Mouse (Mus musculus): Measurements from ENCODE around the gene Fxyd2. TPM values are rescaled to one million over a fixed set of nuclear protein-coding genes. Genes with fewer than 3 reads are reported as not detected.

Gene Fxyd2
- total and polyA plus RNA-seq, 2 experiments from 2014 or later = 17.1 to 19.5 TPM

DNA sequence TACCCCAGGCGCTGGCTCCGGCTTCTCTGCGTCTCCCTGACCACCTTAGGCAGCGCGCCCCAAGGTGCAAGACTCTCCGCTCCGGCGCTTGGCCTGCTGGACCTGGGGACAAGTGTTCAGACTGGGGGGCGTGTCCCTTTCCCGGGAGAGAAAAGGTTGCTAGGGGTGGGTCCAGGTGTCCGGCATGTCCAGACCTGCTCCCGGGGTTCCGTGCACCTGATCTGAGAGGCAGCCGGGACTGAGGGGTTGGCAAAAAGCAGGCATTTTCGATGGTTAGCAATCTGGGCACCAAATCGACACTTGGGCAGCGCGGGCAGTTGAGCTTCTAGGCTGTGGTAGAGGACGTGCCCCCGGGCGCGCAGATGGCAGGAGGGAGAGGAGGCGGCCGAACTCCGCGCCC, 31.7 kb downstream of the Fxyd2 start:
- peak overlapping the region; percentile 74; the same call in 1 of the 2 replicates for H3K27ac ChIP-seq
- H3K36me3 ChIP-seq (ENCODE audit: insufficient read depth, low read length) = no peaks in the 10 kb centered on the region
- peak overlapping the region; percentile 63 for H3K4me3 ChIP-seq (ENCODE audit: low read length)
- peak overlapping the region; percentile 70 for H3K9ac ChIP-seq (replicated peaks; ENCODE audit: low read length)
- H3K27me3 ChIP-seq (ENCODE audit: insufficient read depth, low read length) = no peaks in the 10 kb centered on the region; the same call in 1 of the 2 replicates
- TF ChIP-seq CTCF (IDR thresholded peaks at IDR 0.05; ENCODE audit: low read depth) = no peak
- H3K4me2 ChIP-seq (ENCODE audit: low read depth, low read length) = peak overlapping the region; percentile 86
- DNase-seq (ENCODE audit: low spot score) (no peak), ATAC-seq (peak; percentile 39)
- 3% methylated on average over 24 of the region's 26 CpGs for WGBS
- H3K4me1 ChIP-seq (ENCODE audit: insufficient read depth, low read length) = peaks cover 33% of the 10 kb centered on the region
- no peaks in the 10 kb centered on the region for H3K9me3 ChIP-seq (ENCODE audit: low read length)

DNA sequence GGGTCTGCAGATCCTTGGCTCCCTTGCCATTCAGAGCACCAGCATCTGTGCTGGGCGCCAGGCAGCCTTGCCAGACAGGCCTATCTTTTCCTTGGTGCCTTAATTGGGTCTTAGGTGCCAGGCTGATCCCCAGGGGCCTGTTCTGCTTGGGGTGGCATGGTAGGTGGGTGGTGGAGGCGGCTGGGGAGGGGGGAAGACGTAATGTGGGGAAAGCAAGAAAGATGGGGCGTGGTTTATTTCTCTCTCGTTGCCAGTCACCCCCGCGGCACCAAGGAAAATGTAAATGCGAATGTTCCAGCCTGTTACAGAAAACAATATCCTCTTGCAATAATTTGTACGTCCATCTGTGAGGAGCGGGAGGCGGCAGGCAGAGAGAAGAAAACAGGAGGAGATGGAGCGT, 33.2 kb downstream of the Fxyd2 start:
- Histone ChIP-seq H3K27ac (peak overlapping the region; percentile 74), H3K9me3 (ENCODE audit: low read length) (no peaks in the 10 kb centered on the region), H3K9ac (replicated peaks; ENCODE audit: low read length) (peak overlapping the region; percentile 35; the same call in 1 of the 2 replicates), H3K27me3 (ENCODE audit: insufficient read depth, low read length) (no peaks in the 10 kb centered on the region; the same call in 1 of the 2 replicates), H3K4me1 (ENCODE audit: insufficient read depth, low read length) (peaks cover 36% of the 10 kb centered on the region), H3K4me2 (ENCODE audit: low read depth, low read length) (peak overlapping the region; percentile 86), H3K36me3 (ENCODE audit: insufficient read depth, low read length) (no peaks in the 10 kb centered on the region), H3K4me3 (ENCODE audit: low read length) (peak overlapping the region; percentile 63)
- DNase-seq (ENCODE audit: low spot score) (peak; percentile 53), ATAC-seq (no peak)
- TF ChIP-seq CTCF (IDR thresholded peaks at IDR 0.05; ENCODE audit: low read depth) = no peak
- 30% methylated on average over 12 of the region's 12 CpGs for WGBS

DNA sequence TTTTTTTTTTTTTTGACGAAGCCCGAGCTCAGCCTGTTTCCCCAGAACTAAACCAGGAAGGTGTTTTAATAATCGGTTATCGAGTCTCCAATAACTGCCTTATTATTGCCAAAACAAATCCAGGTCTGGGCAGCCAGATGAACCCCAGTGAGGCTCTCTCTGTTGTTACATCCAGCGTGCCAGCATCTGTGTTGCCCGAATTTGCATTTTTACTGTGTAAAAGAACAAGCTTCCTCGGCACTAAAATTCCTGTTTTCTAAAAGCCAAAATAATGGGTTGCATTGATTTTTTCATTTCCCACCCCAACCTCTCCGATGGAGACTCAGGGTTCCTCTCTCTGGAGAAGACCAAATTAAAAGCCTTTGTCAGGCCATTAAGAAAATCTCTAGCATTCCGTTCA, 33.6 kb downstream of the Fxyd2 start:
- no peak for ATAC-seq
- Histone ChIP-seq H3K9me3 (ENCODE audit: low read length) (no peaks in the 10 kb centered on the region), H3K4me3 (ENCODE audit: low read length) (peak overlapping the region; percentile 63; the same call in 1 of the 2 replicates), H3K4me2 (ENCODE audit: low read depth, low read length) (peak overlapping the region; percentile 86), H3K4me1 (ENCODE audit: insufficient read depth, low read length) (peaks cover 36% of the 10 kb centered on the region), H3K27ac (peak overlapping the region; percentile 74), H3K36me3 (ENCODE audit: insufficient read depth, low read length) (no peaks in the 10 kb centered on the region), H3K27me3 (ENCODE audit: insufficient read depth, low read length) (no peaks in the 10 kb centered on the region; the same call in 1 of the 2 replicates), H3K9ac (replicated peaks; ENCODE audit: low read length) (peak overlapping the region; percentile 35; the same call in 1 of the 2 replicates)
- no peak for DNase-seq (ENCODE audit: low spot score)
- TF ChIP-seq CTCF (IDR thresholded peaks at IDR 0.05; ENCODE audit: low read depth) = no peak
- 40% methylated on average over 9 of the region's 9 CpGs for WGBS

DNA sequence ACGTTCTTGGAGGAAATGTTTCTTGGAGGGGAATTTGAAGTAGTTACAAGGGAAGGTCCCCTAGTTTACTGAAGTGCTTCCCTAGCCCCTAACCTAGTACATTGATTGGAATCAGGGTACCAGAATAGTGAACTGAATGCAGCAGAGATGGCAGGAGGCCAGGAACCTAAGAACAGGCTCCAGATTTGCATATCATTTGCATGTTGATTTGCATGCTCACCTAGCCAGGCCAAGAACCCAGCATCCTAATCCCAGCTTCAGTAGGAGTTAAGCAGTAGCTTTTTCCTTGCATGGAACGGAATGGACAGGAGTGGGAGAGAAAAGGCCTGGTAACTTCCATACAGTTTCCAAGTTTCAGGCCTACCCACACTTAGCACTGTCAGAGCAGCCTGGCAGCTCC, 34.7 kb downstream of the Fxyd2 start:
- DNase-seq (ENCODE audit: low spot score) (peak; percentile 52), ATAC-seq (no peak)
- H3K27me3 ChIP-seq (ENCODE audit: insufficient read depth, low read length) = no peaks in the 10 kb centered on the region; the same call in 1 of the 2 replicates
- no peaks in the 10 kb centered on the region for H3K36me3 ChIP-seq (ENCODE audit: insufficient read depth, low read length)
- no peak overlapping the region for H3K9ac ChIP-seq (replicated peaks; ENCODE audit: low read length)
- peak overlapping the region; percentile 74; the same call in 1 of the 2 replicates for H3K27ac ChIP-seq
- no peaks in the 10 kb centered on the region for H3K9me3 ChIP-seq (ENCODE audit: low read length)
- peaks cover 37% of the 10 kb centered on the region for H3K4me1 ChIP-seq (ENCODE audit: insufficient read depth, low read length)
- TF ChIP-seq CTCF (IDR thresholded peaks at IDR 0.05; ENCODE audit: low read depth) = no peak
- no peak overlapping the region for H3K4me3 ChIP-seq (ENCODE audit: low read length)
- WGBS = 46% methylated on average over 2 of the region's 2 CpGs
- peak overlapping the region; percentile 86; the same call in 1 of the 2 replicates for H3K4me2 ChIP-seq (ENCODE audit: low read depth, low read length)

DNA sequence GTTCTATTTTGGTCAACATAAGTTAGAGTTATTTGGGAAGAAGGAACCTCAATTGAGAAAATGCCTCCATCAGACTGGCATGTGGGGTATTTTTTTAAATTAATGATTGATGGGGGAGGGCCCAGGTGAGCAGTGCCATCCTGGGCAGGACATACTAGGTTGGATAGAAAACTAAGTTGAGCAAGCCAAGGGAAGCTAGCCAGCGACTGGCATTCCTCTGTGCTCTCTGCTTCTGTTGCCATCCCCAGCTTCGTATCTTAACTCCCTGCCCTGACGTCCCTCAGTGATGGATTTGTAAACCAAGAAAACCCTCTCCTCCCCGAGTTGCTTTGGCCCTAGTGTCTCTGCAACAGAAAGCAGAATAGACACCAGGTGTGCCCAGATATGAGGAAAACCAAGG, 39.6 kb downstream of the Fxyd2 start:
- Histone ChIP-seq H3K27me3 (ENCODE audit: insufficient read depth, low read length) (no peaks in the 10 kb centered on the region), H3K9me3 (ENCODE audit: low read length) (no peaks in the 10 kb centered on the region), H3K27ac (no peak overlapping the region), H3K9ac (replicated peaks; ENCODE audit: low read length) (no peak overlapping the region), H3K4me3 (ENCODE audit: low read length) (no peak overlapping the region), H3K4me1 (ENCODE audit: insufficient read depth, low read length) (peaks cover 29% of the 10 kb centered on the region), H3K4me2 (ENCODE audit: low read depth, low read length) (no peak overlapping the region), H3K36me3 (ENCODE audit: insufficient read depth, low read length) (no peaks in the 10 kb centered on the region)
- DNase-seq (ENCODE audit: low spot score) = no peak
- WGBS = 66% methylated on average over 4 of the region's 4 CpGs
- no peak for ATAC-seq
- no peak for TF ChIP-seq CTCF (IDR thresholded peaks at IDR 0.05; ENCODE audit: low read depth)

DNA sequence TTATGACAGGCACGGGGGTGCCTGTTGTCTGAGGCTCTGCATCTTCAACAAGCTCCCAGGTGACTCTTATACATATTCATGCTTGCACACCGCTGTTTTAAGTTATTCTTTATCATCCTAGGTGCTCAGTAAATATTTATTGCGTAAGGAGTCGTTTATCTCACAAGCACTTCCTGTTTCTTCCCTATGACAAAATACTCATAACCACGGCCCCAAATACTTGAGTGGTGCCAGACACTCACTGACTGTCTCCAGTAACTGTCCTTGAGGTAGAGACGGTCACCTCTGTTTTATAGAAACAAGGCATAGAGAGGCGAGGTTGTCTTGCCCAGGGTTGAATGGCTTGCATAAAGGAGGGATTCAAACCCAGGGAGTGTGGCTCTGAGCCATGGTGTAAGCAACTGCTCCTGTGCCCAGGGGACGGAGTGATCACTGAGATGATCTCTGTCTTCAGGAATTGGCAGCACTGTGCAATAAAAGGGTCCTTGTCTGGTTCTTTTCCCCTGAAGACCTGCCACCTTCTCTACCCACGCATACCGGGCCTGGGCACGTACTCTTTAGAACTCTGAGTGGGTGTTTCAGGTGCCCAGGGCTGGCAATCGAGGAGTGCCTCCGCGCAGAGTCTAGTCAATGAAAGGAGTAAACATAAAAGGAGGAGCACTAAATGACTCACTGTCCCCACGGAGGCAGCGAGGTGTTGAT, 40.8 kb downstream of the Fxyd2 start:
- no peak overlapping the region for H3K4me3 ChIP-seq (ENCODE audit: low read length)
- no peak for TF ChIP-seq CTCF (IDR thresholded peaks at IDR 0.05; ENCODE audit: low read depth)
- H3K27ac ChIP-seq = no peak overlapping the region
- DNase-seq (ENCODE audit: low spot score) (no peak), ATAC-seq (no peak)
- H3K36me3 ChIP-seq (ENCODE audit: insufficient read depth, low read length) = no peaks in the 10 kb centered on the region
- no peak overlapping the region for H3K9ac ChIP-seq (replicated peaks; ENCODE audit: low read length)
- WGBS = 80% methylated on average over 16 of the region's 16 CpGs
- H3K27me3 ChIP-seq (ENCODE audit: insufficient read depth, low read length) = no peaks in the 10 kb centered on the region
- H3K9me3 ChIP-seq (ENCODE audit: low read length) = no peaks in the 10 kb centered on the region
- H3K4me2 ChIP-seq (ENCODE audit: low read depth, low read length) = no peak overlapping the region
- peaks cover 20% of the 10 kb centered on the region for H3K4me1 ChIP-seq (ENCODE audit: insufficient read depth, low read length)

DNA sequence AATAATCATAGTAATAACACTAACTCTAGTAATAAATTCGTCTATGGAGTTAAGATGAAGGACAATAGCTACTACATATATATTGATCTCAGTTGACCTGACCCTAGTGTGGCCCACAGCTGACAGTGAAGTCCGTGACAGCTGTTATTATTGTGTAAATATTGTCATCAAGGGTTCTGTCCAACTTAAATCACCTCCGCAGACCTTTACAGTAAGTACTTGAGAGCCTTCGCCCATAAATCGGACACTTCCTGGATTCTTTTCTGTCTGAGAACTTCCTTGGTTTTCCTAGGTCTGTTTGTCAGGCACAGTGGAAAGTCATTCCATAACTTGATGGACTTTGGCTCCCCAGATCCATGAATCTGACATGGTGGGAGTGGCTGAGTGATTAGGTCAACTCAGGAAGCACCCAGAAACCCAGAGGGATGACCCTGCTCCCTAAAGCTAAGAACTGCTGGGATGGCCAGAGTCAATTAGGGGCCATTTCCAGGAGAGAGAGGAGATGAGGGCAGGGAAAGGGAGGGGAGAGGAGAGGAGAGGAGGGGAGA, 44.9 kb downstream of the Fxyd2 start:
- no peak for DNase-seq (ENCODE audit: low spot score)
- no peak overlapping the region for H3K4me2 ChIP-seq (ENCODE audit: low read depth, low read length)
- no peaks in the 10 kb centered on the region for H3K36me3 ChIP-seq (ENCODE audit: insufficient read depth, low read length)
- H3K4me1 ChIP-seq (ENCODE audit: insufficient read depth, low read length) = peaks cover 5% of the 10 kb centered on the region
- no peak overlapping the region for H3K9ac ChIP-seq (replicated peaks; ENCODE audit: low read length)
- H3K9me3 ChIP-seq (ENCODE audit: low read length) = no peaks in the 10 kb centered on the region
- TF ChIP-seq CTCF (IDR thresholded peaks at IDR 0.05; ENCODE audit: low read depth) = no peak
- no peak overlapping the region for H3K4me3 ChIP-seq (ENCODE audit: low read length)
- ATAC-seq = no peak
- 84% methylated on average over 5 of the region's 5 CpGs for WGBS
- no peak overlapping the region for H3K27ac ChIP-seq
- H3K27me3 ChIP-seq (ENCODE audit: insufficient read depth, low read length) = no peaks in the 10 kb centered on the region

Measured in hindbrain, postnatal 0 days (tissue).